Mouse (Mus musculus) adrenal gland, adult 18-20 months (tissue): ENCODE results near the gene Soga1. TPM values are rescaled to one million over a fixed set of nuclear protein-coding genes. Genes with fewer than 3 reads are reported as not detected.

ENCODE experiments used
- DNase-seq, 2 experiments: peaks; one replicate each; pipeline ENCODE4 v3.0.0; 2021 to 2022; ENCODE audit warnings: low spot score in 2 of 2
- total RNA-seq, 2 experiments: library from RNA; stranded (reverse); gene quantifications; 1 replicate in 1 of 2; 2 replicates in 1 of 2; pipeline ENCODE4 v1.2.3; 2021

Gene Soga1
- total RNA-seq, 2 experiments from 2014 or later, result 31.4 to 36.2 TPM

DNA sequence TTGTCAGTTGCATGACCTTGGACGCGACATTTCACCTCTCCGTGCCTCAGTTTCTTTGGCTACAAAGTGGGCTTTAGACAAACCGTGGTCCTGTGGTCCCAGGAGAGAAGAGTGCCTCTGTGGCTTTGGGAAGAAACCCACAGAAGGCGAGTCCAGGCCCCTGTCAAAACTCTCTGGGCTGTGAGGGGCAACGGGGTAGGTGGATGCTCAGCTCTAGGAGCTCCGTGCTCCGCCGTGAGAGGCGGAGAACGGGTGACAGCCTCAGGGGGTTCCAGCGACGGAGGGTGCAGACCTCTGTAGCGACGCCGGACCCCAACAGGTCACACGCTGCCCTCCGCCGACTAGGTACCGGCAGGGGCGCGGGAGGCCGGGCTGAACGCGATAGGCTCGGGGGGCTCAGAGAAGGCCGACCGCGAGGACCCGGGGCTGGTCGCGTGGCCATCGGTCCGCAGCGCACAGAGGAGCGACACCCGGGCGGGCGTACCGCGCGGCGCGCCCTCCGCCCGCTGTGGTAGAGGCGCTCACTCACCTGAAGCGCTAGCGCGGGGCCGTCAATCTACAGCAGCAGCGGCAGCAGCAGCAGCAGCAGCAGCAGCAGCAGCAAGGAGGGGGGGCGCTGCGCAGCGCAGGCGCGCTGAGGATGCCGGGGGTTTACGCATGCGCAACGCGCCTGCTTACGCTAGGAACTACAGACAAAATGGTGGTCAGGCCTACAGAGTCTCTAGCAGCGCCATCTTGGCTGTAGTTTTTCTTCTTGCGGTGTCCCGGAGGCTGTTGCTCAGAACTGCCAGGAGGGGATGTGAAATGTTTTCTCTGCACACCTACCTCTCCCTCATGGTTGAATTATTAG is 87.4 kb downstream of the Soga1 start, which contains the start of gene Ndrg3:
Ndrg3 (minus strand) TSS at position 587 of the 850 bp plus-strand sequence.
- DNase-seq, result peak; percentile 93

GRCm38 (mm10) chr2:156990727-156991431 is 88.2 kb downstream of the Soga1 start:
- no peak for DNase-seq

DNA sequence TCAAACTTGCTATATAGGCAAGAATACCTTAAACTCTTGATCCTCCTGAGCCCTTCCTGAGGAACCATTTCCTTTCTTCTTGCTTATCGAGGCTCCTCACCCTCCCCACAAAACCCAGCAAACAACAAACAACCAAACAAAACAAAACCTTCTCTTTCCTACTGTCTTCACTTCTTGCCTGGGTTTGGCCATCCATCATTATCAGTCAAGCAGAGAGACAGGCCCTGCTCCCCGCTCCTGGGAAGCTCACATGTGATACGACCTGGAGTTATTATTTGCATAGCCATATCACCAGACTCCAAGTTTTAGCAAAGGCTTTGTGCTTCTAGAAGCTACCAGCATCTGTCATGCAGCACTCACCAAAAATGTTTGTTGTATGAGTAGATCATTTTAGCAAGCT is 91.7 kb downstream of the Soga1 start:
- no peak for DNase-seq

GRCm38 (mm10) chr2:156982864-156983263 is 96.2 kb downstream of the Soga1 start:
- DNase-seq, result no peak

GRCm38 (mm10) chr2:156981291-156981690 is 97.8 kb downstream of the Soga1 start:
- no peak for DNase-seq

GRCm38 (mm10) chr2:156980059-156980458 is 99.0 kb downstream of the Soga1 start:
- no peak for DNase-seq

GRCm38 (mm10) chr2:156976711-156977110 is 102.3 kb downstream of the Soga1 start:
- DNase-seq, result no peak

DNA sequence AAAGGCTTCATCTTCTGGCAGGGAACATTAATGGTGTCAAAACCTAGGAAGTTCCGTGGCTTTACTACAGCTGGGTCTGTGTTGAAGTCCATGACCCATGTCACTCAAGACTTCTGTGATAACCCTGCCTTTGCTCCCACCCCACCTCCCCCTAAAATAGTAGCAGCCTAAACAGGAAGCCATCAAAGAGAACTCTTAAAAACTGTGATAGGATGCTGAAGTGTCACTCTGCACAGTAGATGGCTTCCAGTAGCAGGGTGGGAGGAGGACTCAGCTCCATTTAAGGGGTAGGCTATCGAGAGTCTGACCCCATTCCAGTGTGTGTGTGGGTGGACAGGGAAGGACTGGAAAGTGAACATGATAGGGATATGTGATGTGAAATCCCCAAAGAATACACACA is 104.1 kb downstream of the Soga1 start:
- no peak for DNase-seq

DNA sequence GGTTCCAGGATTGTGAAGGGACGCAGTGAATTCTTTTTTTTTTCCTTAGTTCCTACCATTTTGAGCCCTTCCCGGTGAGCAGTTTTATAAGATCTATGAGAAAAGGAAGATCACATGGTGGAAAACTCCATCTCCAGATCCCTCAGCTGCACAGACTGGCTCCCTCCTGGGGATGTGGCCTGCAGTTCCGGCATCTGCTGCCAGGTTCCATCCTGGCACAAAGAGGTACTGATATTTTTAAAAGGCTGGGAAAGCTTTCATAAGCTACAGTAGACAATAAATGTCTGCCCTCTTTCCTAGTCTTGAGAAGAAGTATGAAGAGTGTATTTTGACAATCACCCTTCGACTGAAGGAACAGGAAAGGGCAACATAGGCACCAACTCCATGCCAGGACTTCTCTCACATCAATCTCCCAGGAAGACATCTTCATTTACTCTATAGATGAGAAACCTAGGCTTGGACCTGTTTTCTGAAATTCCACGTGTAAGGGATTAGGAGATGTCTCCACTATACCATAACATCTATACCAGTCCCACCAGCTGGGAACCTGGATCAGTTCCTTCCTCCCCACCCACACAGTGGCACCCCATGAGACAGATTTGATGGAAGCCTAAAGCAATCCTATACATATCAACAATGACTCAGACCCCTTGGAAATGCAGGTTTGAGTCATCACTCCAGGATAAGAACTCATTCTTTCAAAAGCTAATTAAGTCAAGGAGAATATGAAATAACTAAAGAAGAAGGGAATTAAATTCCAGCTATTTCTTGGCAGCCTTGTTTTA is 105.5 kb downstream of the Soga1 start:
- DNase-seq, result no peak

DNA sequence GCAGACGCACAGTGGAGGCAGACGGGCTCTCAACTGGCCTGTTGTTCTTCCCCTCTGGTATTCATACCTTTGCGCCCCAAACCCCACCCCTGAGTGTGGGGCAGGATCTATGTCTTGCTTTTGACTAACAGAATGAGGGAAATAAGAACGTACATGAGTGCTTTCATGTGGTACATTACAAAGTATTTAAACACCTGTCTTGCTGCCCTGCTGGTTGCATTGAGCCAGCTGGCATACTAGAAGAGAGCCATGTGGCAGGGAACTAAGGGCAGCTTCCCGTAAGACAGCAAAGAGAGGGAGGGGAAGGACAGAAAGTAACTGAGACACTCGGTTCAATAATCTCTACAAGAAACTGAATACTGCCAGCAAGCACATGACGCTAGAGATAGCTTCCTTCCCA is 108.8 kb downstream of the Soga1 start:
- DNase-seq, result no peak

DNA sequence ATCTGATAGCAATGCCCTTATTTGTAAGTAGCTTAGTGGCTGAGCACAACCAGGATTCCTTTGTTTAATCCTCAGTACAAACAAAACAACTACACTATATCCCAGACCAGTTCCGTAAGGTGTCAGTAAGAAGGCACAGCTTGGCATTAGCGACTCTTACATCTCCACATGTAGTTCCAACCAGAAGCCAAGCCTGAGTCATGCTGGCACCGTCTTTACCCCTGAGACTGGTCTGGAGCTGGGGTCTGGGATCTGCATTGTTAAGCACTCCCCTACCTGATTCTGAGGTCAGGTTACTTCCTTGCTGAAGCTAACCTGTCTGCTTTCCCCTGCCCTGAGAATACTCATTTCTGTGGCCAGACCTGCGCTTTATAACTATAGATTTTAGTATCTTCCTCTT is 110.6 kb downstream of the Soga1 start:
- no peak for DNase-seq

DNA sequence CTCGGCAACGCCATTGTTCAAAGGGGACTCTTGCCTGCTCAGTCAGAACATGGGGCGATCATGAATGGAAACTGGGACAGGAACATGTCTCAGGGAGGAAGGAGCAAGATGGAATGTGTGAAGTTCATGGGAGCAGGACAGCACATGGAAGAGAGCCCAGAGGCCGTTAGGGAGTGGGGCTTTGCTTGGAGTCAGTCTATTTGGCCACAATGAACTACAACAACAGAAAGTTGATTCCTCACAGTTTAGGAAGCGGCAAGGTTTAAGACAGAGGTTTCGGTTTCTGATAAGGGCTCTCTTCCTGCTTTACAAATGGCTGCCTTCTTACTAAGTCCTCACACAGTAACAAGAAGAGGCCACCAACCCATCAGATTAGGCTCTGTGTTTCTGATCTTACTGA is 111.7 kb downstream of the Soga1 start:
- no peak for DNase-seq

Other genes with a start within 250 kb of the Soga1 start
- gene Tgif2, start 239.2 kb downstream of the Soga1 start, total RNA-seq, result 1 to 10 TPM; 2.0 to 2.1 TPM
- 1 to 10 TPM; 2.5 to 3.8 TPM for gene 4930518I15Rik, start 221.3 kb downstream of the Soga1 start, total RNA-seq
- 100 to 1,000 TPM; 223 to 330 TPM for gene Rab5if, start 216.1 kb downstream of the Soga1 start, total RNA-seq
- gene Sla2, start 192.1 kb downstream of the Soga1 start, total RNA-seq, result under 1 TPM in 1 of 2 experiments, not detected in 1; 0.22 TPM
- 10 to 100 TPM; 61.0 to 87.7 TPM for gene Ndrg3, start 87.2 kb downstream of the Soga1 start, total RNA-seq
- 1 to 10 TPM; 2.8 to 3.8 TPM for gene Dsn1, start 72.1 kb downstream of the Soga1 start, total RNA-seq
- gene Tldc2, start 7.8 kb upstream of the Soga1 start, total RNA-seq, result not detected
- gene Samhd1, start 56.0 kb upstream of the Soga1 start, total RNA-seq, result 10 to 100 TPM; 19.1 to 32.1 TPM
- gene Rbl1, start 125.3 kb upstream of the Soga1 start, total RNA-seq, result 1 to 10 TPM; 2.8 to 3.7 TPM
- 100 to 1,000 TPM; 254 to 289 TPM for gene Rpn2, start 199.8 kb upstream of the Soga1 start, total RNA-seq
- under 1 TPM; 0.35 to 0.76 TPM for gene Mroh8, start 200.3 kb upstream of the Soga1 start, total RNA-seq